Mouse (Mus musculus): Measurements from ENCODE around the gene D6Wsu163e.

The D6Wsu163e gene

DNA sequence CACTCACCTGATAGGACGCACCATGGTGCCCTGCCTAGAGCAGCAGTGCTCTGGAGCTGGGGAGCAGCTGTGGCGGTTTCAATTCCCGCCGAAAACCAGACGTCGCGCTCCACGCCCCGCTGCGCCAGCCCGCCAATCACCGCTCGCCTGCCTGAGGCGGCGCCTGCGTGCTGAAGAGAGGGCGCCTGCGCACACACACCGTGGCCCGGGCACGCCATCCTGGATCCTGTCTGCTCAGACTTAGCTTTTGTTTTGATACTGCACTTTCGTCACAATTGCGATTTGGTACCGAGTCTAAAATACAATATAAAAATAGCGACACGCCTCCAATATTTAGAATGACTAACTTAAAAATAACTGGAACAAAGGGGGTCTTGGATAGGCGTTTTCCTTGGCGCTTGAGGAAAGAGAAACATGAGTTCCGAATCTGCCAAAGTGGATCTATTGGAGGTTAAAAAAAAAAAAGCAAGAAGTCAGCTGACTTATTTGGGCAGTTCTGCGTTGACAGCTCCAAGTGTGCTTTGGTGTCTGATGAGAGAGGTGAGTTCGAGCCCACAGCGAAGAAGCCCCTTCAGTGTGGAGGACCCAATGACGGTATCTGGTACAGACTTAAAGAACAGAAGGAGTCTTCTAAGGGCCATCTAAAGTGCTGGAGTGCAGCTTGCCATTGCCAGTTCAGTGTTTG lies at the start of gene D6Wsu163e, which contains the start of gene Rad51ap1:
Gene D6Wsu163e, plus strand, starts transcription at position 476 of the 685 bp plus-strand sequence.
Gene Rad51ap1, minus strand, starts transcription at position 101 of the 685 bp plus-strand sequence.
- peak; percentile 96 for DNase-seq (ENCODE audit: low spot score)

DNA sequence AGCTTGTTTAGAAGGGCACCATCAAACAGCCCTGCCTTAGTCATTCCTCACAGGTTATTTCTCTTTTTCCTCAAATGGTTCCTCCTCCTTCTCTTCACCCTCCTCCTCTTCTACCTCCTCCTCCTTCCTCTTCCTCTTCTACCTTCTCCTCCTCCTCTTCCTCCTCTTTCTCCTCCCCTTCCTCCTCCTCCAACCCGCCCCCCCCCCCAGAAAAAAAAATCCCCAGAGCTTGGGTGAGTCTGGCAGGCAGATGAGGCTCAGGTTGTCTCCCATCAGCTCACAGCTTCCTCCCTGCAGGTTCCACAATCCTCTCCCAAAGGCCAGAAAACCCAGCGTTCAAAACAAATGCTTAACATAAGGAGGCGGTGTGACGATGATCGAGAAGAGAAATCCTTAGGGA lies 32.4 kb upstream of the D6Wsu163e start:
- no peak for DNase-seq (ENCODE audit: low spot score)

DNA sequence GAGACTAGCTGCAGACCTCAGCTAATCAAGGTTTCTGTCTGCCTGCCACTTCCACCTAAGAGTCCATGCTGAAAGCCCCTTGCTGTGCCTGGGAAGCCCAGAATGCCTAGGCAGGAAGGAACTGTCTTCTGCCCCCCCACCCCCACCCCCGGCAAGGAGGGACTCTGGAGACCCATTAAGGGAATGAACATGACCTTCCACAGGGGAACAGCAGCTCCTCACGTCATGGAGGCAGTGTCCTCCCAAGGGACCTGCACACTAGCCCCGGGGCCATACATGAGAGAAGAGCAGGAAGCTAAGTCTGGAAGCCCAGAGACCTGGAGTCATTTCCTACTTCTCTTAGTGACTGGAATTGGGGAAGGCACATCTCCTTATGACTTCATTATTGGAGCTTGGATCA lies 31.9 kb upstream of the D6Wsu163e start:
- DNase-seq (ENCODE audit: low spot score) = no peak

DNA sequence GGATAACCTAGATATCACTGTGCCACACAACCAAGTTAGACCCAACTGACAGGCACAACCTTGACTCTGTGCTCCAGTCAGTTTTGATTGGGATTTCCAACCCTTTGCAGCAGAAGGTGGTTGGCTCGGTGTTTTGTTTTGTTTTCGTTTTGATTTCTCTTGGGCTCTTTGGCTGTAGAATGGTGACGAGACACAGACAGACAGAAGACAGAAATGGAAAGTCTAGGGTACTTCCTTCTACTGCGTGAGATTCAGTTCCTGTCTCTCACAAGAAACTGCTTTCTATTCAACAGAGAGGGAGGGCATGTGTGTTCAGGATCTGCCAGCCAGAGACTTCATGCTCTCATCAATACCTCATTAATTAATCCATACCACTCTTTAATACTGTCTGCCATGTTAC lies 29.0 kb upstream of the D6Wsu163e start:
- DNase-seq (ENCODE audit: low spot score) = no peak

DNA sequence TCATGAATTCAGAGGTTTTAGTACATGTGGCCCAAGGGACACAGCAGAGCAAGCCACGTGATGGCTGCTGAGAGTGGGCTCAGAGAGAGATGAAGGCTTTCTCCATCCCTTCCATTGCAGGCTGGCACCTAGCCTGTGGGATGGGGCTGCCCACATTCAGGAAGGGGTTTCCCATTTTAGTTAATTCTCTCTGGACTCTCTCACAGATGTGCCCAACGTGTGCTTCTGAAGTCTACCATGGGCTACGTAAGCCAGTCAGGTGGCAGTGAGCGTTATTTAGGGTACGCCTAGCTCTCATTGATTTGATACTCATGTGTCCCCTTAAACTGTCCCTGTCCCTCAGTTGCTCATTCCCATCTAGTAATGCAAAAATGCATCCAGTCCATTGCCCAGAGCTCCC lies 24.8 kb upstream of the D6Wsu163e start:
- no peak for DNase-seq (ENCODE audit: low spot score)

DNA sequence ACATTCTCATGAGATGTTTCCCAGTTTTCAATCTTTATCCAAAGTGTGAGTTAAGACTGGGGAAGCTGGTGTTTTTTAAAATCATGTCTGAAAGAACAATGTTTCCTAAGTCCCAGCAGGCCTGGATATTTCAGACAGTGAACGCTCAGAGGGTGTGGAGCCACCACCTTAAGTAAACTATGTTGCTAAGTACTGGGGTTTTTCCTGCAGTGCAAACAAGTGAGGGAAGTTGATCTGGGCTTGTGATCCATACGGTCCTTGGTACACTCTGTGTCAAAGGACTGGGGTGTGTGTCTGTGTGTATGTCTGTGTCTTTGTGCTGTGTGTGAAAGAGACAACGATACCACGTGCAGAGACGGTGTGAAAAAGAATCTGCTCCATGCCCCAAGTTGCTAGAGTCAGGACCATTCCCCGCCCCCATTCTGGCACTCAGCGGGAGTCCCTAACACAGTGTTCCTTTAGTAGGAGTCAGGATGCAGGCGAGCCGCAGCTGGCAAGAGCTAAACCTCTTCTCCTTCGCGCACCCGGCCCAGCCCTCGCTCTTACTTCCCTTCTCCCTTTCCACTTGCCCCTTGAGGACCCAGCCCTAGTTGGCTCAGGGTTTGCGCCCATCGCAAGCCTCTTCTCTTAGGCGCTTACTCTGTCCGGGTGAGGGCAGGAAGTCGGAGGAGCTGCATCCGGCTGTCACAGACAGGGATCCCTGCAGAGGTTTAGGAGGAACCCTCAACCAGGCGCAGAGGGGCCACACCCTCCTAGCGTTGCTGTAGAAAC lies 18.5 kb upstream of the D6Wsu163e start, which contains the start of gene Dyrk4:
Gene Dyrk4, minus strand, starts transcription at position 729 of the 771 bp plus-strand sequence.
- peak; percentile 37 for DNase-seq (ENCODE audit: low spot score)

DNA sequence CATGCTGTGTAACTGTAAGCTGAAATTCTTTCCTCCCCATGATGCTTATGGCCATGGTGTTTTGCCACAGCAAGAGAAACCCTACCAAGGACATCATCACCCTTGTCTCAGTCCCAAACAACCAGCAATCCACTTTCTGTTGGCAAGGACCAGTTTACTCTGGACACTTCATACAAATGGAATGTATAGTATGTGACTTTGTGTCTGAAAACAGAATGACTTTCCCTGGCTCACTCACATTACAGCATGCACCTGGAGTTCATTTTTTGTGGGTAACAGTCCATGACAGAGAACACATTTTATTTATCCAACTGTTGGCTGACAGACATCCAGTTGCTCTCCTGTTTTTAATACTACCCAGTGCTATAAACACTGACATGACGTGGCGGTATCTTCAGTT lies 6.9 kb upstream of the D6Wsu163e start:
- no peak for DNase-seq (ENCODE audit: low spot score)

DNA sequence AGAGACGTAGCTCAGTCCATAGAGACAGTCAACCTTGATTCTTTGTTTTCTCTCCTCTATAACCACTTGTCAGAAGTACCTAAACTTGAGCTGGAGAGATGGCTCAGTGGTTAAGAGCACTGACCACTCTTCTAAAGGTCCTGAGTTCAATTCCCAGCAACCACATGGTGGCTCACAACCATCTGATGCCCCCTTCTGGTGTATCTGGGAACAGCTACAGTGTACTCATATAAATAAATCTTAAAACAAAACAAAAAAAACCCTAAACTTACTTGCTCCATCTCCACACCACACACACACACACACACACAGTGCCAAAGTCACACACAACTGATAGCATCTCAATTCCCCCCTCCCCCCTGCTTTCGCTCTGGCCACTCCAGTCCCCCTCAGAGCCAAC lies 1.7 kb upstream of the D6Wsu163e start:
- DNase-seq (ENCODE audit: low spot score) = no peak

DNA sequence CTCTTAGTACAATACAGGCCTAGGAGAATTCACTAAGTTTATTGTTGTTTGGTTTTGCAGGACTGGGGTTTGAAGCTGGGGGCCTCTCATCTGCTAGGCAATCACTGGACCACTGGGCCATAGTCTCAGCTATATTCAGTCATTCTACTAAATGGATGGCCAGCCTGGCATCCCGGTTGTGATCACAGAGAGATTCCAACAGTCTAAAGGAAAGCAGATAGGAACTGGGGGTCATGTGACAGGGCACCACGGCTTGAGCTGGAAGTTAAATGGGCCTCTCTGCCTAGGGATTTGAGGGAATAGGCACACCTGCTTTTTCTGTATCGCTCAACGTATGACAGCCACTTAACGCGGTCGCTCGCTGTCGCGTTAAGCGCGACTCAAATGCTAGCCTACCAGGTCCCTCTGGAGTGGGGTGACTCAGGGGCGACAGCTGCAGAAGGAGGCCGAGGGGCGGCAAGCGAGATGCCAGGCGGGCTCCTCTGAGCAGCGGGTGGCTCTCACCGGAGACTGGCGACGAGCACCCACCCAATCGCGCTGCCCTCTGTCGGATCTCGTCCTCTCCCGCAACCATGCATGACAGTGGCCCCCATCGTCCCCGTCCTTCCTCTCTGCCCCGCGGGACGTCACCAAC lies 792 bp upstream of the D6Wsu163e start:
- no peak for DNase-seq (ENCODE audit: low spot score)

DNA sequence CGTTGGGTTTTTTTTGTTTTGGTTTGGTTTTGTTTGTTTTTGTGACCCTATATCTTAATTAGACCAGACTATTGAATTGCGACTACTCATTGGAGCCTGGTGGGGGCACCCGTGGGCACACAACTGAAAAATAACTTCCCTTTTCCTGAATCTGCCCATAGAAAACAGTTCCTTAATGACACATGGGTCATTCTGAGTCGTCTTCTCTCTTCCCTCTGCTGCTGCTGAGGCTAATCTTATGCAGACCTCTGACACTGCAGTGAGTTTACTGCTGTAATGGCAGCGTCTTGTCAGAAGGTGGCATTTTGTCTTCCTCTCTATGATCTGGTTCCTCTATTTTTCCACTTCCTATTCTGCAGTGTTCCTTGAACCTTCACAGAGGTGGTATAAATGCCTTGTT lies 689 bp downstream of the D6Wsu163e start:
- no peak for DNase-seq (ENCODE audit: low spot score)

DNA sequence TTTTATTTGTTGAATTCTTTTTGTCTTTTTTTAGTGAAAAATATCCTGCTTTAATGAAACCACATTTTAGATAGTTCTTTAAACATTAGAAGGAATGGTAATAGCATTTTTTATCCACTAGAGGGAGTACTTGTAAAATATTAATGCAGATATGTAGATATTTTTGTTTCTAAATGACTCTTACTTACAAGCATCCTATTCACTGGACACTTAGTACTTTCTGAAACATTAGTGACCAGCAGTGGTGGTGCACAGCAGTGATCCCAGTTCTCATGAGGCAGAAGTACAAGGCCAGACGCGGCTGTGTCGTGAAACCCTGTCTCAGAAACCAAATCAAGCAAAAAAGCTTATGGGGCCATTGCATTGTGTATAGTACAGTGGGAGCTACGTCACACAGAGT lies 8.6 kb downstream of the D6Wsu163e start:
- no peak for DNase-seq (ENCODE audit: low spot score)

DNA sequence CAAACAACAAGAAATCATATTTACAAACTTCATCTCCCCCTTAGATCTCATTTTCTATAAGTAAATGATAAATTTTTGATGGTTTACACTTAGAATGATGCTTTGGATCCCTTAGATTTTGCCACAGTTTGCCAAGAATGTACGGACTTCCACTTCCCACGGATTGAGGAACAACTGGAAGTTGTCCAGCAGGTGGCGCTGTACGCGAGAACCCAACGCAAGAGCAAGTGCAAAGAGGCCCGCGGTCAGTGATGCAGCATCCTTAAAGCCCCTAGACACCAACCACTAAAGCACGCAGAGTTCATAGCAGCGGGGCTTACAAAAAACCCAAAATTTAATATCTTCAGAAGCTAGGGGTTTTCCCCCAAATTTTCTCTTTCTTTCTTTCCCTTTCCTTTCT lies 16.0 kb downstream of the D6Wsu163e start:
- DNase-seq (ENCODE audit: low spot score) = peak; percentile 61

DNA sequence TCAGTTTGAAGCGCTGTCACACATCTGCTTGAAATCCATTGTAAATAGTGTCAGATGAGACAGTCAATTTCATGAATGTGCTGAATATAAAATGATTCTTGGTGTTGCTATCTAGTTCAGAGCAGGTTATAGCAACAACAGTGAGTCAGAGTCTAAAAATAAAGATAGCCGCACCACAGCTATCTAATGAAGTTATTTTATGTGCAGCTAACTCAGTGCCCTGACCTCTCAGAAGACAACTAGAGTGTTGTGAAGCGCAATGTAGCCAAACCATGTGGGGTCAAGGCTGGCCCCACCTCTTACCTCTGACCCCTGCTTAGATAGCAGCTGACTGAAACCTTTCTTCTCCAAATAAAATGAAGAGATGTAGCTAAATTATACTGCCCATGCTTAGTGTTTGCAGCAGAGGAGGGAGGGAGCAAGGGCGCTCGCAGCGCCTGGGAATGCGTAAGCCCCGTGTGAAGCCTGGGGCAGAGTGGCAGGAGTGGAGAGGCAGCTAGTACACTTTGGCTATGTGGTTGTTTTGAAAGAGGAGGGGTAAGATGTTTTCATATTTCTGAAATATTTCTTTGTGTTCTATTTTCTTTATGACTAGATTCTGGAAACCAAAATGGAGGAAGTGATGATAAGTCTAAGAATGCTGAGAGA lies 21.7 kb downstream of the D6Wsu163e start:
- no peak for DNase-seq (ENCODE audit: low spot score)

DNA sequence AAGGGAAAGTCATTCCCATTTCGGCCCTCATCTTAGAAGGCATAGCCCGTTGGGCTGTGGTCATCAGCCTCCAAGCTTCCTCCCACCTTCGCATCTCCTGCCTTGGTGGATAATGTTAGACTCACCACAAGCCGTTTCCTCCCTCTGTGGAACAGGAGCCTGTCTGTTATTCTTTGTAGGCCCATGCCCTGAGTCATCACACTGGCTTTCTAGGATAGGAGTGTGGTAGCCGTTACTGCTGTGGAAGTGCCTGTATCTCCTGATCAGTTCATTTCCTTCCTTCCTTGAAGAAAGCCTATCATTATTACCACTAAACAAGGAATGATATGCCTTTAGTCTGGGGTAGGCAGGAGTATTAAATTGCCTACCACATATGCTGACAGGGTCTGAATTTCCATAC lies 22.9 kb downstream of the D6Wsu163e start:
- DNase-seq (ENCODE audit: low spot score) = no peak

DNA sequence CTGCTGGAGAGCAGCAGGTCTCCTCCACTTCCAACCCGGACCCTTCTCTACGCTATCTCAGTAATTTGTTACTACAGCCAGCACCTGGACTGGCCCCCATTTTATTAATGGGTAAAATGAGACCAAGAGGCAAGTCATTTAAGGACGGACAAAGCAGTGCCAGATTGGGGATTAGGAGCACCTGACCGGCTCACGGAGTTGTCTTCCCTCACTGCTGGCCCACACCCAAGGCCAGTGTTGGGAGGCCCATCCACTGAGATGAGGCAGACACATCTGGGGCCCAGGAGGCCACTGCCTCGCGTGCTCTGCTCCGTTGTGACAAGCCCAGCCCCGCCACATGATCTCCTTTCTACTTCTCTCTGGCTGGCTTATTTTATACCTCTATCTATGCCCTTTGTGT lies 23.7 kb downstream of the D6Wsu163e start:
- no peak for DNase-seq (ENCODE audit: low spot score)

DNA sequence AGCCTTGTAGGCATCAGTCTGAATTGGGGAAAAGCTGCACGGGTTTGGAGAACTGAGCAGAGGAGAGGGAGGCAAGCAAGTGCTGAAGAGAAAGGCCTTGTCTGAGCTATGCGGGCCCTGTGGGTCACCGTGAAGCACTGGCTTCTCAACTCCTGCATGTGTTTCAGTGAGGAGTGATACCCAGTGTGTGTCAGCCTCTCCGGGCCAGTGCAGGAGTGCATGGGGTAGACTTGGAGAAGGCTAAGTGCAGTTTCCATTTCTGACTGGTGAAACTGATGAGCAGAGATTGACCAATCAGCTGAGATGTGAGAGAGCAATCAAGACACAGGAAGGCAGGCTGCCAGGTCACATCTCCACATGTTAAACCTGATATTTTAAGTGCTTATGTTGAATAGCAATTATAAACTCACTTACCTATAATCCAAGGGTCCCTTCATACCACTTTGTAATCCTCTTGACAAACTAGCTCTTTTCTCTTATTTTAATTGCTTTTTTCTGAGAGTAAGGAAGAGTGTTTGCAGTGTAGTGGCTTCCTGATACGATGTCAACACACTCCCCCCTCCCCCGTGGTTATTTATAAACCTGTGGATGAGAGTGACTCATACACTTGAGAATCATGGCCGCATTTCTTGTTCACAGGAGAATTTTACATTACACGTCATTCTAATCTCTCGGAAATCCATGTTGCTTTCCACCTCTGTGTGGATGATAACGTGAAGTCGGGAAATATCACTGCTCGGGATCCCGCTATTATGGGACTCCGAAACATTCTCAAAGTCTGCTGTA lies 26.7 kb downstream of the D6Wsu163e start:
- no peak for DNase-seq (ENCODE audit: low spot score)

DNA sequence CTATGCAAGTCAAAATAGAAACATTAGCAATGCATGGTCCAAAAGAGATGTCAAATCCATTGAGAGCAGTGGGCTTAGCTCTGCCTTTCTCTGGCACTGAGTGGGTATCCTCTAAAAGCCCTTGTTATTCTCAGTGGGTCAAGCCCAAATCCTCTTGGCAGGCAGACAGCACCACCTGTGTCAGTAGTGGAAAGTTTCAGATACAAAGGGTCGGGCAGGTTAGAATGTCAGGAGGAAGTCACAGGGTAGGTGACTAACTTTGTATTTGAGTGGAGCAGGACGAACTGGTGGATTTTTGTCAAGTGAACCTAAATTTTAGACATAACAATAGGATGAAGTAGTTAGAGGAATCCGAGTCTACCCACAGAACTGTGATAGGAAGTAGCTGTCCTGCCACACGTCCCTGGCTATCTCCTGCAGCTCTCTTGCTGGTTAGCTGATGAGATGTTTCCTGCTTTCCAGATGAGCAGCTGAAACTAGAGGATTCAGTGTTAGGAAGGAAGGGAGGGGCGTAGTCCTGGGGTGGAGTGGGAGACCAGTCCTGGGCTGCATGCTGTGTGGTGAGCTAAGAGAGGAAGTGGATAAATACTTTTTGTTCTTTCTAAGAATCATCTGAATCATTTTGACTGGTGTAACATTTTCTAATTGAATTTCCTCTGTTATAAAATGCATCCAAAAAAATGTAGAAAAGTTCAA lies 41.9 kb downstream of the D6Wsu163e start:
- DNase-seq (ENCODE audit: low spot score) = no peak

DNA sequence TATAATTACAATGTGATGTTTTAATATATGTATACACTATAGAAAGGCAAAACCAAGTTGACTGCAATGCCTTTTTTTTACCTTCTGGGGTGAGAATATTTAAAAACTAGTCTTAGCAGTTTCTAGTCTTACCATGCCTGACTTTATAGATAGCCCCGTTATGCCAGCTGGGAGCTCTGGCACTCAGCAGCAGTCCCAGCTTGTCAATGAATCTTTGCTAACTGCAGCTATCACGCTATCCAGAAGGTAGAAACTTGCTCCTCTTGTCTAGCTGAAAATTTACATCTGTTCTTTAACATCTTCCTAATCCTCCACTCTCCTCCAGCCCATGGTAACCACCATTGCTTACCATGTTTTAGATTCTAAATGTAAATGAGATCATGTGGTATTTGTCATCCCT lies 53.9 kb downstream of the D6Wsu163e start:
- DNase-seq (ENCODE audit: low spot score) = no peak

DNA sequence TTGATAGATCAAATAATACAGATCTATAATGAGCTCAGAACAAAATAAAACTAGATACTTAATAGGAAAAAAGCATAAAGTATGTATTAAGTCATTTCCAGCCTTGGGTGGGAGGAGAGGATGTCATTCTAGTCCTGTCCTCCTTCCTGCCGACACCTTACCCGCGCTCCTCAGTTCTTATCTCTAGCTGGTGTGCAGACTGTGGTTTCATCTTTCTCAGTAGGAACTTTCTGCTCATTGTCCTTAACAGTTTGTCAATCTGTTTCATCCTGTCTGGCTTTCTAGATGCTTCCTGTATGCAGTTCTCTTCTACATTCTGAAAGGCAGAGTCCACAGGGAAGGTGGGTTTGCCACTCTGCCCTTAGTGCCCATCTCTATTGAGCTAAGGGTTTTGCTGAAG lies 55.7 kb downstream of the D6Wsu163e start:
- no peak for DNase-seq (ENCODE audit: low spot score)

DNA sequence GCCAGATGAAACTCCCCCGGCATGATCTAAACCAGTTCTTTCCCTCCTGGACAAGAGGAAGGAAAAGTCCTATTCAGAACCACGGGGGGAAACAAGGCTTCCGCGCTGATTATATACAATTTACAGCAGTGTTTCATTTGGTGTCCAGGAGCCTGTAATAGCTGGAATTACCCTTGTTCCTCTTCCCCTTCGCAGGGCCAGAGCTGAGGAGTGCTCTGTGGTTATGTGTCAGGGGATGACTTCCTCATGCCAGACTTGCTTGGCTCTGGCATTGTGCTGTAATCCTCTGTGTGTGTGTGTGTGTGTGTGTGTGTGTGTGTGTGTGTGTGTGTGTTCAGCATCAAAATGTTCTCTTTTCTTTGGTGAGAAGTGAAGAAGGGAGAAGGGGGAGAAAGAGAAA lies 56.6 kb downstream of the D6Wsu163e start:
- DNase-seq (ENCODE audit: low spot score) = no peak

DNA sequence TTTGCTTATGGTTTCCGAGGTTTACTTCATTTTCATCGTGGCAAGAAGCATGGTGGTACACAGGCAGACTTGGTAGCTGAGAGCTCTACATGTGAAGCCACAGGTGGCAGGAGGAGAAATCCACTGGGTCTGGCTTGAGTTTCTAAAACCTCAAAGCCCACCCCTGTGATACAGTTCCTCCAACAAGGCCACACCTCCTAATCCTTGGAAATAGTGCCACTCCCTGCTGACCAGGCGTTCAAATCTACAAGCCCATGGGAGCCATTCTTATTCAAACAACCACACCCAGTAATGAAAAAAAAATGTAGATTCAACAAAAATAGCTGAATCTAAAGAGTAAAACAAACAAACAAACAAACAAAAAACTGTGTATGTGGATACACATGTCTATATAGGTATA lies 65.9 kb downstream of the D6Wsu163e start:
- no peak for DNase-seq (ENCODE audit: low spot score)

All from testis, postnatal 14 days (tissue).